8 mouse cellular contexts compared by ENCODE assay signal in genomic region chr17:51831702-51832420, GRCm38 (mm10). TPM values are rescaled to one million over a fixed set of nuclear protein-coding genes. Genes with fewer than 3 reads are reported as not detected.
DNase-seq lines count a peak whose midpoint lies in the region; ATAC-seq and TF ChIP-seq lines count a peak whose summit lies in the region.

No protein-coding gene starts in this region.

- TF ChIP-seq POLR2A in lung, adult 2 months (IDR thresholded peaks at IDR 0.05; ENCODE audit: borderline replicate concordance, extremely low read depth, low read depth, low read length): no peak

- peak overlapping the region; percentile 86 for H3K27ac ChIP-seq in forebrain, embryonic 10.5 days
- H3K27ac ChIP-seq in intestine, embryonic 15.5 days: no peak overlapping the region

- no peak for TF ChIP-seq CTCF in lung, adult 2 months (IDR thresholded peaks at IDR 0.05; ENCODE audit: insufficient read depth, low read length)

- peak; percentile 26; the same call in 1 of the 2 replicates for ATAC-seq in intestine, embryonic 15.5 days

- peak; percentile 38 for DNase-seq in lung, adult 2 months
- DNase-seq in lung, postnatal 36 days: no peak
- DNase-seq in adrenal gland, postnatal 14 days: peak; percentile 27
- peak; percentile 65 for DNase-seq in forebrain, embryonic 10.5 days (ENCODE audit: extremely low spot score, low spot score)
- peak; percentile 54 for DNase-seq in testis, postnatal 10 days (ENCODE audit: low spot score)
- DNase-seq in frontal cortex, postnatal 10 days (ENCODE audit: low spot score in 2 of 2): no peak

- no peaks in the 10 kb centered on the region for H3K9me3 ChIP-seq in forebrain, embryonic 10.5 days
- H3K9me3 ChIP-seq in intestine, embryonic 15.5 days: no peaks in the 10 kb centered on the region
- no peaks in the 10 kb centered on the region for H3K9me3 ChIP-seq in megakaryocyte, embryonic 14.5 days

- peak overlapping the region; percentile 41 for H3K9ac ChIP-seq in intestine, embryonic 15.5 days

- no peaks in the 10 kb centered on the region for H3K36me3 ChIP-seq in forebrain, embryonic 10.5 days (replicated peaks)
- no peaks in the 10 kb centered on the region for H3K36me3 ChIP-seq in intestine, embryonic 15.5 days
- H3K36me3 ChIP-seq in megakaryocyte, embryonic 14.5 days (replicated peaks; ENCODE audit: low read length): no peaks in the 10 kb centered on the region

- H3K4me2 ChIP-seq in intestine, embryonic 15.5 days (replicated peaks): peak overlapping the region; percentile 99

- H3K4me3 ChIP-seq in lung, adult 2 months (replicated peaks; ENCODE audit: extremely low read depth, low read depth, low read length): peak overlapping the region; percentile 72
- H3K4me3 ChIP-seq in forebrain, embryonic 10.5 days: peak overlapping the region; percentile 74
- peak overlapping the region; percentile 66 for H3K4me3 ChIP-seq in intestine, embryonic 15.5 days (replicated peaks)
- peak overlapping the region; percentile 92 for H3K4me3 ChIP-seq in megakaryocyte, embryonic 14.5 days (replicated peaks)

- WGBS in lung, adult 2 months: under 1% methylated on average over 57 of the region's 57 CpGs
- WGBS in forebrain, embryonic 10.5 days: under 1% methylated on average over 48 of the region's 57 CpGs
- under 1% methylated on average over 57 of the region's 57 CpGs for WGBS in intestine, embryonic 15.5 days

- peaks cover 87% of the 10 kb centered on the region for H3K27me3 ChIP-seq in forebrain, embryonic 10.5 days (ENCODE audit: poor library complexity, severe bottlenecking)
- H3K27me3 ChIP-seq in intestine, embryonic 15.5 days (replicated peaks): peaks cover 56% of the 10 kb centered on the region
- peaks cover 74% of the 10 kb centered on the region for H3K27me3 ChIP-seq in megakaryocyte, embryonic 14.5 days (replicated peaks)

- no peaks in the 10 kb centered on the region for H3K4me1 ChIP-seq in lung, adult 2 months (ENCODE audit: control insufficient read depth, insufficient read depth, low read length)
- H3K4me1 ChIP-seq in forebrain, embryonic 10.5 days: peaks cover 24% of the 10 kb centered on the region
- peaks cover 13% of the 10 kb centered on the region; the same call in 1 of the 2 replicates for H3K4me1 ChIP-seq in intestine, embryonic 15.5 days (replicated peaks)
- peaks cover 22% of the 10 kb centered on the region for H3K4me1 ChIP-seq in megakaryocyte, embryonic 14.5 days

RNA-seq across cellular contexts. Expression of gene Satb1, which starts 1.2 kb away (rescaled TPM):
- polyA plus RNA-seq in lung, adult 2 months (2012; rRNA removed): 7.2 and 8.4 TPM in 2 replicates
- 21.2 and 39.7 TPM in 2 replicates for total RNA-seq in adrenal gland, postnatal 14 days (2021)
- polyA plus RNA-seq in forebrain, embryonic 10.5 days (2016; fragmentation: Nextera tagmentation; extraction: Ambion mirVana): 17.9 and 19.7 TPM in 2 replicates
- polyA plus RNA-seq in intestine, embryonic 15.5 days (2015; fragmentation: Nextera tagmentation; extraction: Ambion mirVana): 3.9 and 5.5 TPM in 2 replicates
- 0.46 and 0.52 TPM in 2 replicates for polyA plus RNA-seq in megakaryocyte, embryonic 14.5 days (2012; ENCODE audit: insufficient read depth, low replicate concordance)

Comparison
In these comparisons a context has a peak if more than half of its experiments do, and no peak if none do; other contexts are left out.
1. DNase-seq: peak in lung, adult 2 months (single experiment), adrenal gland, postnatal 14 days (single experiment), forebrain, embryonic 10.5 days (single experiment) and testis, postnatal 10 days (single experiment); none in lung, postnatal 36 days (single experiment) and frontal cortex, postnatal 10 days (0 of 2).
2. Peak in every context shown above with its lines, with median percentiles within 50 percentile points of each other: H3K4me3 ChIP-seq.